Mouse (Mus musculus): ENCODE results near the gene Tmem62.
A peak's percentile ranks its signal among the peaks of the same experiment; 100 is the strongest.
"Not testable (repeated sequence)": the region's sequence is repeated elsewhere in the genome, so short reads cannot be mapped to it uniquely, and the experiment has no call there.

Gene Tmem62

DNA sequence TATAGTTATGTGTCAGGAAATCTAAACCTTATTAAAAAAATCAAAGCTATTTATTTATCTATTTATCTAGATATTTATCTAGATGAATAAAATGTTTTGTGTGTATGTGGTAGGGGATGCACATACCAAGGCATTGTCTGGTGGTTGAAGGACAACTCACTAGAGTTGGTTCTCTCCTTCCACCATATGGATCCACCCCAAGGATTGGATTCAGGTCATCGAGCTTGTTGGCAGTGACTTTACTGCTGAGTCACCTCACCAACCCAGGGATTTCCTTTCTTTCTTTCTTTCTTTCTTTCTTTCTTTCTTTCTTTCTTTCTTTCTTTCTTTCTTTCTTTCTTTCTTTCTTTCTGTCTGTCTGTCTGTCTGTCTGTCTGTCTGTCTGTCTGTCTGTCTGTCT is 19.8 kb downstream of the Tmem62 start:
- DNase-seq = not testable (repeated sequence)

DNA sequence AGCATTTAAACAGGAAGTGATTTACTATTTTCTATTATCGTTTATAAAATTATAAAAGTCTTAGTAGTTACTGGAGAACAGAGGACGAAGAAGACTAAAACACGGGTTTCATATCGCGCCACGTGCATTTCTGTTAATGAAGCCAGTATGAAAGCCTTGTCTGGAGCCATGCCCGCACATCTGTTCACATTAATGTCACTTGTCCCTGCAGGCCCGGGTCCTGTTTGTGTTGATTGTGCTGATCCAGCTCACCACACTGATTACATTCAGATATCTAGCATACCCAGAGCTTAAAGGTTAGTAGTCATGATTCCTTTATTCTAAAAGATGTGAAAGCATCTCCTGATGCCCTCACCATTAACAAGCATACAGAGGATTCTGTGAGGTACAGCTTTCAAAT is 22.0 kb downstream of the Tmem62 start:
- no peak for DNase-seq

- peak; percentile 3 to 22 for DNase-seq
These were observed 26.8 kb downstream of the Tmem62 start for GRCm38 (mm10) chr2:121003586-121003985.

GRCm38 (mm10) chr2:121004018-121004811 is 27.4 kb downstream of the Tmem62 start:
- no peak for DNase-seq

DNA sequence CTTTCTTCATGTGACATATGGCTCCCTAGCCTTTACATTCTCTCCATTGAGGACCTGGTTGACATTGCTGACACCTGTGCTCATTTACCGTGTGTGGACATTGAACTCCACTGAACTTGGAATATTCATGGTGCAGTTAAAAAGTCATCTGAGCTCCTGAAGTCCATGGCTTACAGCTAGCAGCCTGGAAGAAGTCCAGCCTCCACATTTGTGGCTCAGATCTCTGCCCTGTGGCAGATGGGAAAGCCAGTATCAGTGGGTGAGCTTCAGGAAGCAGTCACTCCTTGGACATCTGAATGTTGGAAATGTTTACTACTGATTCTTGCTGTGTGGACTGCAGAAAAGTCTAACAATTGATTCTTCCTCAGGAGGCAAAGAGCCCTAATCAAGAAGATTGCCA is 30.2 kb downstream of the Tmem62 start:
- DNase-seq = no peak

DNA sequence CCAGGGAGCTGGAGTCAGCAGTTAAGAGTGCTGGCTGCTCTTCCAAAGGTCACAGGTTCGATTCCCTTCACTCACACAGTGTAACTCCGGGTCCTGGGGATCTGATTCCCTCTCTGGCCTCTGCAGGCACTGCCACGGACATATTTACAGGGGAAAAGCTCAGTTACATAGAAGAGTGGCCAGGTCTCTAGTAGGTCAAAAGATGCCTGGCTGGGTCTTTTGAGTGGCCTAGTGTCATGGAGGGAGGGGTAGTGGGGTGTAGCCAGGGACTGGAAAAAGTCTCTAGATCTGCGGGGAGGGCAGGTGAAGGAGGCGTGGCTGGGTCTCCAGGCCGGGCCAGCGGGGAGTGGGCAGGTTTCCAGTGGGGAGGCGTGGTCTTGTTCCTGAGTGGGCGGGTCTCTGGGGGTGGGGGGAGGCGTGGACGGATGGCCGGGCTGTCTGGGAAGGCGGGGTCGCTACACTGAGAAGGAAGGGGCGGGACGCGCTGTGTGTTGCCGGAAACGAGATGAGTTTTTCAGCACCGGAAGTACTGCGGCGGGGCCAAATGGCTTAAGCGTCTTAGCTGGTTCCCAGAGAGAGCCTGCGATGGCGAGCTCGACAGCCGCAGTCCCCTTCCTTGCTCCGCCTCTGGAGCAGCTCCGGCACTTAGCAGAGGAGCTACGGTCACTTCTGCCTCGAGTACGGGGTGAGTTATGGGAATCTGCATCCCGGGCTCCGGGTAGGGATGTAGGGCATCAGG is 31.3 kb downstream of the Tmem62 start, which contains the start of gene Ccndbp1:
Gene Ccndbp1, plus strand, starts transcription at position 479 of the 739 bp plus-strand sequence.
- peak; percentile 89 to 91 for DNase-seq

GRCm38 (mm10) chr2:121008664-121009007 is 31.8 kb downstream of the Tmem62 start:
- DNase-seq = peak in 1 of 2 experiments; percentile 10

DNA sequence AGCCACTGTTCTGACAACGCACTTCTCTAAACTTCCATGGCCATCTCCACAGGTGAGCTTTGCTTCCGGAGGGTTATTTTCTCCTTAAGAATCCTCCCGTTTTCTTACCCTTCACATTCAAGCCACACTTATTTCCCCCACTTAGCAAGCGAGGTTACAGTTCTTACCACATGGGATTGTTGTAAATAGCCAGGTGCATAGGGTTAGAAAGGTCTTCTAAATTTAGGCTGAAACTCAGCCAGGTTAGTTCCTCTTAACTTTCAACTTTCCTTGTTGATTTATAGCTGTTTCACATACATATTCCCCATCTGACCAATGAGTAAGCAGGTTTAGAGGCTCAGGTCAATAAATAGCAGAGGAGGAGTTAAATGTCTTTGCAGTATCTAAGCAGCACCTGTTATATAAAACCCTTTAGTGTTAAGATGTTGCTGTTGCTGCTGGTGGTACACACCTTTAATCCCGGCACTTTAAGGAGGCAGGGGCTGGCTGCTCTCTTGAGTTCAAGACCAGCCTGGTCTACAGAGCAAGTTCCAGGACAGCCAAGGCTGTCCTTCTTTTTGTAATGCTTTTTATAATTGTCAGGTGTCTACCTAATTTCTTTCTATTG is 32.4 kb downstream of the Tmem62 start:
- DNase-seq = no peak

DNA sequence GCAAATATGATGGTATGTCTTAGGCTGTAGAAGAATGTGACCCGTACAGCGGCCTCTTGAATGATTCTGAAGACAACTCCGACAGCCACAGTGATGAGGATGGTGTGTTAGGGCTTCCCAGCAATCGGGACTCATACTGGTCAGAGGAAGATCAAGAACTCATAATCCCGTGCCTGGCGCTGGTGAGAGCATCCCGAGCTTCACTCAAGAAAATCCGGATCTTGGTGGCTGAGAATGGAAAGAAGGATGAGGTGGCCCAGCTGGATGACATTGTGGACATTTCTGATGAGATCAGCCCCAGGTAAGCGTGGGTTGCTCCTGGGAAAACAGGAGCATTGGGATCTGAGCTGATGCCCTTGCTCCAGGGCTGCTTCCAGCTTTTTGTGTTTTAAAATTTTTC is 35.9 kb downstream of the Tmem62 start:
- no peak for DNase-seq

GRCm38 (mm10) chr2:121015507-121015906 is 38.7 kb downstream of the Tmem62 start:
- no peak for DNase-seq

- DNase-seq = no peak
These were observed 39.4 kb downstream of the Tmem62 start for GRCm38 (mm10) chr2:121016226-121016625.

- no peak for DNase-seq
These were observed 40.3 kb downstream of the Tmem62 start for GRCm38 (mm10) chr2:121017151-121017550.

DNA sequence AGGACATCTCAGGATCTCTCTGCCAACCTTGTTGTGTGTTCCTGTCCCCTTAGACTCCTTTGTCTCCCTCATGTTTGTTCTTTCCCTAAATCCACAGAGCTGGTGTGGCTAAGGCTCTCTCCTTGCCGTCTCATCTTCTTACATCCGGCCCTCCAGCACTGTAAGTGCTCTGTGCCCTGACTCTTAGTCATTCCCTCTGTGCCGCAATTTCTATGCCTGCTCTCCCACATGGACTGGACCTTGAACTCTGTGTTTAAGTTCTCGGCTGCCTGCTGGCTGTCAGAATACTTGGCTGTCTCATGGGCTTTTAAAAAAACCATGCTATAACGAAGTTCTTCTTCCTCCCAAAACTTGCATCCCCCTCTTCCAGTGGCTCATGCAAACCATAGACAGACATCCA is 46.1 kb downstream of the Tmem62 start:
- no peak for DNase-seq

DNA sequence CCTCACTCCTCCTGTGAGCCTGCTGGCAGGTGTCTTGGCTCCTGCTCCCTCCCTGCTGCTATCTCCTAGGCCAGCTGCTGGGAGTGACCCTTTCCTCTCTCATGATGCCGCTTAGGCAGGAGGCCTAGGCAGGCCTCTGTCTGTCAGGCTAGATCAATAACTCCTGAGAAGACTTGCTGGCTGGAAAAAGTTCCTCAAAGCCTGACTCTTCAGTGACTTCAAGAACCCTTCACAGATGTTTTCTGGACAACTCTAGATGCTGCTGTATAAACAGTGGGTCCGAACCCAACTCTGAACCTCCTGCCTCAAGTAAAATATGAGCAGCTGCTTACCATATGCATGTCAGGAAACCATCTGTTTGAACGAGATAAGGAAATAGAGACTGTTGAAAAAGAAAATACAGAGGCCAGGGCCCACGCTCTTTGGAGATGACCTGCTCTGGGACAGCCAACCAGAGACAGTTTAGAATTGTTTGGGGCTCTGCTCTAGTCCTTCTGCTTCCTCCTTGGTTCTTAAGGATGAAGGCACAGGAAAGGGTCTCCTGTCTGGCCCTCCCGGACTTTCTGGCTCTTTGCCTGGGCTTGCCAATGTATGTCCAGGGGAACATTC is 60.0 kb downstream of the Tmem62 start, which contains the start of gene Epb42:
Gene Epb42, minus strand, starts transcription at position 340 of the 609 bp plus-strand sequence.
- DNase-seq = no peak

DNA sequence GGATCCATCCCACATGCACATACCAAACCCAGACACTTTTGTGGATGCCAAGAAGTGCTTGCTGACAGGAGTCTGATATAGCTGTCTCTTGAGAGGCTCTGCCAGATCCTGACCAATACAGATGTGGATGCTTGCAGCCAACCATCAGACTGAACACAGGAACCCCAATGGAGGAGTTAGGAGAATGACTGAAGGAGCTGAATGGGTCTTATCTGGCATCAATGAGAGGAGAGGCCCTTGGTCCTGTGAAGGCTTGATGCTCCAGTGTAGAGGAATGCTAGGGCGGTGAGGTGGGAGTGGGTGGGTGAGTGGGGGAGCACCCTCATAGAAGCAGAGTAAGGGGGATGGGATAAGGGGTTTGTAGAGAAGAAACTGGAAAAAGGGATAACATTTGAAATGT is 62.0 kb downstream of the Tmem62 start:
- DNase-seq = not testable (repeated sequence)

DNA sequence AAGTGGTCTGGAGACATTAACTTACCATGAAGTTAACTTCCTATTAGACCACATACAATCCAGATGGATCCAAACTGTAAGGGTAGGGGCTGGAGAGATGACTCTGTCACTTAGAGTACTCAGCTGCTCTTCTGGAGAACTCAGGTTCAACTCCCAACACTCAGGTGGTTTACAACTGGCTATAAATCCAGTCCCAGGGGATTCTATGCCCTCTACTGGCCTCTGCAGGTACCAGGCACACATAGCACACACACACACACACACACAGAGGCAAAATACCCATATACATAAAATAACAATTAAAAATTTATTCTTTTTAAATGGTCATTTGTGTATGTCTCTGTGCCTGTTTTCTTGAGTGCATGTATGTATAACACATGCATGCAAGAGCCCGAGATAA is 62.6 kb downstream of the Tmem62 start:
- DNase-seq = no peak

- peak; percentile 3 to 10 for DNase-seq
These were observed 64.3 kb downstream of the Tmem62 start for GRCm38 (mm10) chr2:121041098-121041497.

DNA sequence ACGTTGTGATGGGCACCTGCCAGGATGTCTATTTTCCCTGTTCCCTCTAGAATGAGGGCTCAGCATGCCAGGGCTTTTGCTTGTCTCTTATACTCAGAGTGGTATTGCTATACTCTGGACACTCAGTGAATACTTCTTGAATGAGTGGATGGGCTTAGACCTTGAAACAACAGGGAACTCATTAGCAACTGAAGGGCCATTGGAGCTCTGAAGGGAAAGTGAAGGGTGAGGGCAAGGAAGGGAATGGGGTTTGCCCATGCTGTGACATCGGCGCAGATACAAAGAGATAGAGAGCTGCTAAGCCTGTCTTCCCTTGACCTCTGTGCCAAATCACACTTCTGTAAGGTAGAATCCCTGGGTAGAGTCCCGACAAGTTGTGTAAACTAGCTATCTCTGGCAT is 68.8 kb downstream of the Tmem62 start:
- no peak for DNase-seq

- no peak for DNase-seq
These were observed 75.4 kb downstream of the Tmem62 start for GRCm38 (mm10) chr2:121052176-121052575.

DNA sequence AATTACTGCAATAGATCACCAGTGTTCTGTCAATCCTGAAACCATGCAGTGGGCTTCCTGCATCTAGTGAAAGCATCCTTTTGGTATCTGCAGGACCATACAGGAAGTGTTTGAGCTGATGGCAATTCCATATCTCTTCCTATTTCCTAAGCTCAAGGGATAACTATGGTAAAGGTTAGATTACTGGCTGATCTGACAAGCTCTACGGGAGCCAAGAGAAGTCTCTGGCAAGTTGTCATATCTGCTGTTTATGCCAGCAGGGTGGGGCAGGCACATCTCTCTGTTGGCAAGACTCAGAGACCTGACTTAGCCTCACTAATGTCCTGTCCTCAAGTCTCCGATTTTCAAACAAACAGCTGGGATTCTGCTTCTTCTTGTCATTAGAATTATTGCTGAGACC is 77.2 kb downstream of the Tmem62 start:
- DNase-seq = no peak

- DNase-seq = no peak
These were observed 79.1 kb downstream of the Tmem62 start for GRCm38 (mm10) chr2:121055915-121056314.

All from B cell, adult 2 months (primary cell).